Mouse (Mus musculus) stomach, embryonic 15.5 days (tissue): Measurements from ENCODE around the gene Zc3h14. TPM values are rescaled to one million over a fixed set of nuclear protein-coding genes. Genes with fewer than 3 reads are reported as not detected.
A peak's percentile ranks its signal among the peaks of the same experiment; 100 is the strongest.

Experiments
- ATAC-seq: fragments of 200-750 bp; cut with Nextera tagmentation; 2 replicates; pipeline ENCODE4 v1.8.0; 2017; ENCODE audit warnings: low read depth, moderate number of reproducible peaks, moderate TSS enrichment; ENCODE audit not compliant: insufficient read depth, low FRiP score
- H3K27ac ChIP-seq: fragments of 300-500 bp; sonication (generic); 2 replicates; pipeline ENCODE4 v1.5.1; 2015; ENCODE audit warnings: mild to moderate bottlenecking, inconsistent platforms
- H3K27me3 ChIP-seq: fragments of 300-500 bp; sonication (generic); replicated peaks from 2 replicates; pipeline ENCODE4 v1.6.1; 2015; ENCODE audit warnings: inconsistent platforms
- H3K36me3 ChIP-seq: fragments of 300-500 bp; sonication (generic); 2 replicates; pipeline ENCODE4 v1.6.1; 2015; ENCODE audit warnings: inconsistent platforms
- H3K4me1 ChIP-seq: fragments of 300-500 bp; sonication (generic); 2 replicates; pipeline ENCODE4 v1.6.1; 2015; ENCODE audit warnings: inconsistent platforms
- H3K4me2 ChIP-seq: fragments of 300-500 bp; sonication (generic); 2 replicates; pipeline ENCODE4 v1.6.1; 2015; ENCODE audit warnings: mild to moderate bottlenecking, inconsistent platforms
- H3K4me3 ChIP-seq: fragments of 300-500 bp; sonication (generic); replicated peaks from 2 replicates; pipeline ENCODE4 v1.5.1; 2015; ENCODE audit warnings: inconsistent platforms
- H3K9ac ChIP-seq: fragments of 300-500 bp; sonication (generic); 2 replicates; pipeline ENCODE4 v1.6.1; 2015; ENCODE audit warnings: inconsistent platforms
- H3K9me3 ChIP-seq: fragments of 300-500 bp; sonication (generic); 2 replicates; pipeline ENCODE4 v1.6.1; 2016; ENCODE audit warnings: inconsistent platforms
- WGBS: fragments of 180-500 bp; shearing (Covaris S2); methylation state at CpG from one replicate; pipeline ENCODE4 v1.1.7; 2015; 5-methylcytosine and 5-hydroxymethylcytosine counted together
- polyA plus RNA-seq: library from polyadenylated mRNA; unstranded; fragments of >200 nt; fragmentation: Nextera tagmentation; extraction: Ambion mirVana; gene quantifications from 2 replicates; pipeline ENCODE4 v1.2.1, GENCODE M21; 2015

Gene Zc3h14
- polyA plus RNA-seq, 1 experiment from 2014 or later, result 101 TPM

DNA sequence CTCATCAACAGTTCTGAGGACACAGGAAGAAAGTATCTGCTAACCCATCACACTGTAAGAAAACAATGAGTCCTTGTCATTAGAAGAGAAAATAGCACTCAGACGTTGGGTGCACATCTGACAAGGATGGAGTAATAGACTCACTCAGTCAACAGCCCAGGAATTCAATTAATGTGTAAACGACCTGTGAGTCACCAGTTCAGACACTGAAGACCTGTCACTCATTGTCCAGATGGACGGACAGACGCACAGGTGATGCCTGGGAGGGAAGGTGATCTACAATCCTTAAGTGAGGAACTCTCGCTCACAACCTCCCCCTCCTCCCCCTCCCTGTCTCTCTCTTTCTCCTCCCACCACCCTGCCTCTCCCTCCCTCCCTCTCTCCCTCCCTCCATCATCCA lies 21.8 kb upstream of the Zc3h14 start:
- H3K4me2 ChIP-seq, result no peak overlapping the region
- no peak overlapping the region for H3K9ac ChIP-seq
- no peaks in the 10 kb centered on the region for H3K27me3 ChIP-seq
- WGBS, result 55% methylated on average over 5 of the region's 5 CpGs
- H3K4me3 ChIP-seq, result no peak overlapping the region
- 0 out of 2 replicates have a peak, but pooled peaks cover 3% of the 10 kb centered on the region for H3K4me1 ChIP-seq
- no peaks in the 10 kb centered on the region for H3K36me3 ChIP-seq
- no peak for ATAC-seq
- no peak overlapping the region for H3K27ac ChIP-seq
- H3K9me3 ChIP-seq, result no peaks in the 10 kb centered on the region

DNA sequence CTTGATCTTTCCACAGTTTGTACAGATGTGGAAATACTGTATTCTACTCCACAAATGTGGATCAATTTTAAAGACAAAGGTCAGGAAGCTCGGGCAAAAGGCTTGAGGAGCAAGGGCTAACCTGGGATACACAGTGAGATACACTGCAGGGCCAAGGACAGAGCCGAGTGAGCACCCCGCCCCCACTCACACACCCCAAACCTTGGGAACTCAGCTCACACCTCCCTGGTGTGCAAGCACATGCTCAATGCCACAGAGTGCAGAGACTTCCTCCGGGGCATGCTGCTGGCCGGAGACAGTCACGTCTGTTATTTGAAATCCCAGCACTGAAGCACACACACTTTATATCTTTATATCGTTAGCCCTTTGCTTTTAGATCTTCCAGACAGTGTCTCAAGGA lies 20.7 kb upstream of the Zc3h14 start:
- WGBS, result 75% methylated on average over 7 of the region's 7 CpGs
- Histone ChIP-seq H3K27me3 (no peaks in the 10 kb centered on the region), H3K27ac (no peak overlapping the region), H3K9me3 (no peaks in the 10 kb centered on the region), H3K4me1 (0 out of 2 replicates have a peak, but pooled peaks cover 3% of the 10 kb centered on the region), H3K4me2 (no peak overlapping the region), H3K9ac (no peak overlapping the region), H3K4me3 (no peak overlapping the region), H3K36me3 (no peaks in the 10 kb centered on the region)
- ATAC-seq, result 0 out of 2 replicates have a peak, but pooled peaks have one; percentile 72

DNA sequence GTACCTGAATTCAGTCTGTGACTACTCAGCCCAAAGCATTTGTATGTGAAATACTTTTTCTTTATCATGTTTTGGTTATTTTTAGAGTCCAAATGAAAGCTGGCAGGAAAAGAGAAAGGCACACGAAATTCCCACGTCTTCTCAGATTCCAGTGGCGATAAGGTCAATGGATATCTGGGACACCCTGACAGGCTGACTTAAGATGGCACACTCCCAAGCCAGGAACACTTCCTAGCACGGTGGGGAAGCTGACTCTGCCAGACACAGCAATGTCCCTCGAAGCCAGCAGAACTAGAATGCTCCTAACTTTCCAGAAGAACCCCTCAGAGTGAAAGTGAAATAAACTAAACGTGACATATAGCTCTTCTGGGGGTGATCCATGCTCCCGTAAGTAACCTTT lies 19.6 kb upstream of the Zc3h14 start:
- Histone ChIP-seq H3K4me1 (0 out of 2 replicates have a peak, but pooled peaks cover 3% of the 10 kb centered on the region), H3K27ac (0 out of 2 replicates have a peak overlapping the region, but pooled peaks have one; percentile 27), H3K4me2 (no peak overlapping the region), H3K4me3 (no peak overlapping the region), H3K9ac (no peak overlapping the region), H3K27me3 (no peaks in the 10 kb centered on the region), H3K36me3 (no peaks in the 10 kb centered on the region), H3K9me3 (no peaks in the 10 kb centered on the region)
- no peak for ATAC-seq
- 67% methylated on average over 7 of the region's 7 CpGs for WGBS

DNA sequence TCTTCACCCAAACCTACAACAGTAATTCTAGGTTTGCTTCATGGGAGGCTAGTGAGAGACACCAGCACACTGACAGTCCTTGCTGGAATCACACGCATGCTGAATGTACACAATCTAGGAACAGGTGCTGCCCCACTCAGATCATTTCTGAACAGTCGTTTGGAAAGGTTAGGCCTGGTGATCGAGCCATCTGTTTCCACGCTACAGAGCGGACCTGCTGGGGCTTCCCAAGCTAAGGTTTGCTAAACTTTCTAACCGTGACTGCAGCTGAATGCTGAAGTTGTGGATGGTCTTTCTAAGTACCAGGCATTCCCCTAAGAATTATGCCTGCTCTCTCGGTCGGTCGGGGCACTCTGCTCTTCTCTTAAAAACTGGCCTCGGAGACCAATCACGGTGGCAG lies 16.1 kb upstream of the Zc3h14 start:
- Histone ChIP-seq H3K27ac (no peak overlapping the region), H3K36me3 (no peaks in the 10 kb centered on the region), H3K9ac (no peak overlapping the region), H3K4me2 (no peak overlapping the region), H3K4me1 (peaks cover 10% of the 10 kb centered on the region), H3K9me3 (no peaks in the 10 kb centered on the region), H3K4me3 (no peak overlapping the region), H3K27me3 (no peaks in the 10 kb centered on the region)
- 85% methylated on average over 11 of the region's 11 CpGs for WGBS
- no peak for ATAC-seq

DNA sequence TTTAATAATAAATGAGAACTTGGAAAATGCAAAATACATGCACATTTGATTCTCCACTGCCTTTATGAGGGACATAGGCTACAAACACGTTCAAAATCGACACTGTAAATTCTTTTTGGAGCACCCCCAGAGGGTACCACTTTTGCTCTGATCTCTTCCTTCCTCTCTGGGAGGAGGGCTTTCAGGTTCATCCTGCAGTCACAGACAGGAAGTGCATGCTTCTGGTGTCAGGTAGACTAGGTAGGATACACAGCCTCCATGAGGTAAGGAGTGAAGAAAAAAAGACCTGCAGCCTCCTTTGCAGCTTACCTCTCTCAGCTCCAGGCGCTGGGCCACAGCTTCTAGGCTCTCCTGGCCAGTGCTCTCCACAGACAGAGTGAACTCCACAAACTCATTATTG lies 13.6 kb upstream of the Zc3h14 start:
- H3K9me3 ChIP-seq, result no peaks in the 10 kb centered on the region
- 57% methylated on average over 3 of the region's 3 CpGs for WGBS
- no peaks in the 10 kb centered on the region for H3K27me3 ChIP-seq
- ATAC-seq, result no peak
- H3K9ac ChIP-seq, result no peak overlapping the region
- no peaks in the 10 kb centered on the region for H3K36me3 ChIP-seq
- H3K4me1 ChIP-seq, result peaks cover 12% of the 10 kb centered on the region
- peak overlapping the region; percentile 66 for H3K4me3 ChIP-seq
- H3K4me2 ChIP-seq, result peak overlapping the region; percentile 76
- no peak overlapping the region for H3K27ac ChIP-seq

DNA sequence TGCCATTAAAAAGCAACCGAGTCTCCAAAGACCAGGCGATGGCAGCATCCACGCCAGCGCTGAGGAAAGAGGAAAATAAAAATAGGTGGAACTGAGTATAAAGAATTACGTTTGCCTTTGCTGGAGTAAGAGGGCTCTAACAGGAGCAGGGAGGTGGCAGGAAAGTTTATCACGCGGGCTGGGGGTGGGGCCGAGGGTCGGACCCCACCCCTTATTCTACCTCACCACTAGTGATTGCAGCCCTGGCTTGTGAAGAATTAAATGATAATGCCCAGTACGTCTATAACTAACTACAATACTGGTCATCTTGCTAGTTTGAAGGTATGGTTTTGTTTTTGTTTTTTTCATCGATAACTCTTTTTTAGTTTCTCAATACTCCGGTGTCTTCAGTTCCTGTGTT lies 13.0 kb upstream of the Zc3h14 start:
- no peaks in the 10 kb centered on the region for H3K36me3 ChIP-seq
- peak overlapping the region; percentile 62; the same call in 1 of the 2 replicates for H3K9ac ChIP-seq
- H3K4me1 ChIP-seq, result peaks cover 14% of the 10 kb centered on the region
- H3K9me3 ChIP-seq, result no peaks in the 10 kb centered on the region
- H3K27me3 ChIP-seq, result no peaks in the 10 kb centered on the region
- H3K4me2 ChIP-seq, result peak overlapping the region; percentile 76
- no peak for ATAC-seq
- peak overlapping the region; percentile 66 for H3K4me3 ChIP-seq
- WGBS, result 13% methylated on average over 12 of the region's 12 CpGs
- peak overlapping the region; percentile 55; the same call in 1 of the 2 replicates for H3K27ac ChIP-seq

DNA sequence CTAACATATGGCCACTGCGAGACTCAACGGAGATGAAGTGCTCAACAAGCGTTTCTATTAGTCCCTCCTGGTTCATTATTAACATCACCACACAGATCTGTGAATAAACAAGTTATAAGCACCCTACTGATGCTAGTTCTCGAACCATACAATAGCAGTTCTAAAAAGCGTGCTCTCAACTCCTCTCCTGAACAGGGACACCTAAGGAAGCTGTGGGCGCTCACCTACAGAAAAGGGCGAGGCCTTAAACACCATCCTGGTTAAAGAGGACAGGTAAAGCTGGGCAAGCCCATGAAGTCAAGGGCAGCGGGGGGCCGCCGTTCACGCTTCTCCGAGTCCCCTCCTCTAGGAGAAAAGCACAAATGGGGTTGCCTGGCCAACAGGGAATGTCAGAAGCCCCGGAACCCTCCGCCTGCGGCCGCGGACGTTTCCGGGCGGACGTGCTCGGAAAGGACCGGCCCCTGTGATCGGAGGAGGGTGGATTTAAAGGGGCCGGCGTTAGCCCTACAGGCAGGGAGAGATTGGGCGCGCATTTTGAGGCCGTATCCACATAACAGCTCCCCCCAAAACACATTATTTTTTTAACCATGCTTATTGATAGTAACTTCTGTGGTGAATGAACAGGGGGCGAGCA lies 12.4 kb upstream of the Zc3h14 start:
- ATAC-seq, result peak; percentile 86; the same call in 1 of the 2 replicates
- Histone ChIP-seq H3K27me3 (no peaks in the 10 kb centered on the region), H3K27ac (peak overlapping the region; percentile 55; the same call in 1 of the 2 replicates), H3K9ac (peak overlapping the region; percentile 62), H3K4me1 (peaks cover 14% of the 10 kb centered on the region), H3K36me3 (no peaks in the 10 kb centered on the region), H3K9me3 (no peaks in the 10 kb centered on the region), H3K4me3 (peak overlapping the region; percentile 66), H3K4me2 (peak overlapping the region; percentile 76)
- WGBS, result under 1% methylated on average over 30 of the region's 30 CpGs

DNA sequence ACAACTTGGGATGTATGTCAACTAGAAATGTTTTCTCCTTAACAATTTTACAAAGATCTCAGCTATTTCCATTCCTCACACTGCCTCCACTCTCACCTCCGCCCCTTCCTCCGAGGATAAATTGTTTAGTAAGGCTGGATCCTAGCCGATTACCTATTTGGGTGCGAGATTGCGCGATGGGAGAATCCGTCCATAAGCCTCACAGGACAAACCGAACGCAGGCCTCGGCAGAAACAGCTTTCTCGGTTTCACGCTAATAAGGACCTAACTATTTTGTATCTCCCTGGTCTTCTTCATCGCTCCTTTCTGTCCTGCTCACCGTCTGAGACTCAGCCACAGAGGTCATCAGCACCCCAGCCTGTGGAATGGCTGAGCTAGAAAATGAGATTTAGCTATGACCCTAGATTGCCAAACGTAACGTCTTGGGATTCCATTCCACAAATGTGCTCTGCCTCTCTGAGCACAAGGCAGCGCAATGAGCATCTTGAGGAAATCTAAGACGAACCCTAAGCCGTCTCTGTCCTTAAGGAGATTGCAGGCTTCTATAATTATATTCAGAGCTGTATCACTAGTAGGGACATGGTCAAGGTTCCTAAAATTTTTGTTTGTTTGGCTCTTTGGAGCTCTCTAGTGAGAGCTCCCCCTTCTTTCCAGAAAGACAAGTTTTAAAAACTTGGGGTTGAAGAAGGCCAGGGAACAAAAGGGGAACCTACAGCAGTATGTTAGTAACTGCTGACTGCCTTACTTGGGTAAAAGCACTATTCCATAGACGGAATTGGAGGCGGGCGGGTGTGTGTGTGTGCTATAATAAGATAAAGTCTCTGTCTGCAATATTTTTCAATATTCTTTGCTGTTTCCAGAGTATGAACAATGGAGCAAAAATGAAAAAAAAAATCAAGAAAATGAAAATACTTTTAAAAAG lies 11.6 kb upstream of the Zc3h14 start:
- Histone ChIP-seq H3K36me3 (no peaks in the 10 kb centered on the region), H3K4me3 (peak overlapping the region; percentile 66), H3K9ac (peak overlapping the region; percentile 27; the same call in 1 of the 2 replicates), H3K4me1 (peaks cover 14% of the 10 kb centered on the region), H3K9me3 (no peaks in the 10 kb centered on the region), H3K4me2 (peak overlapping the region; percentile 76), H3K27ac (peak overlapping the region; percentile 23; the same call in 1 of the 2 replicates), H3K27me3 (no peaks in the 10 kb centered on the region)
- WGBS, result 12% methylated on average over 22 of the region's 22 CpGs
- ATAC-seq, result peak; percentile 14; the same call in 1 of the 2 replicates

DNA sequence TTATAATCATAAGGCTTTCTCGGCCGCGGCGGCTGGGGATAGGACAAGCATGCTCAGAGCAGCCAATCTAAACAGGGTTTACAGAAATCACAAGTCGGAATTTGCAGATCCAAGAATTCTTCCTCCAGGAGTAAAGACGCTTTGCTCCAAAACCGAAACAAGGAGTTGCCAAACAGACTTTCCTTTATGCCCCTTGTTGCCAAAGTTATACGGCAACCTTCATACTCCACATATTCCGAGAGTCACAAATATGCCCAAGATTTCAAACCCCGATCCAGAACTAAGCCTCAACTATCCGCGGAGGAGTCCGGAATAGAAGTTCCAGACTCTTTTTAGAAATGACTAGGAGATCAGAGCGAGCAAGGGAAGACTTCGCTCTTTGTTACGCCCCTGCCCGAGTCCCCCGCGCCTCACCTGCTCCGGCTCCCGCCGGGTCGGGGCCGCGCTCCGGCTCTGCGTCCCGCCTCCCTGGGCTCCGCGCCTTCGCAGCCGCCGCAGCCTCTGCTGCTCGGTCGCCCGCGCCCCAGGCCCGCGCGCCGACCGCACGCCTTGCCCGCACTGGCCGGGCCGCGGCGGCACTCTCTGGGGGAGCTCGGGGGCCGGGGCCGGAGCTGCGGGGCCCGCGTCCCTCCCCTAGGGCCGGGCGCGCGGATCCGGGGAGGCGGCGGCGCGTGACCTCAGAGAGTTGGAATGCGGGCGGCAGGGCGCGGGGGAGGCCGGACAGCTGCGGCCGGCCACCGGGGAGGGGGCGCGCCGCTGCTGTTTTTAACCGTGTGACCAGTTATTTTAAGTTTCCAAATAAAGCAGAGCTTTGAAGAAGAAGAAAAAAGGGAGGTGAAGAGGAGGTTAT lies 9.6 kb upstream of the Zc3h14 start, which contains the start of gene Ptpn21:
Gene Ptpn21 (minus strand): TSS at position 455 of the 850 bp plus-strand sequence.
- Histone ChIP-seq H3K9me3 (no peaks in the 10 kb centered on the region), H3K27me3 (no peaks in the 10 kb centered on the region), H3K4me1 (peaks cover 14% of the 10 kb centered on the region), H3K9ac (peak within 1 kb of the TSS; percentile 80), H3K36me3 (no peaks in the 10 kb centered on the region), H3K4me3 (peak within 1 kb of the TSS; percentile 82), H3K4me2 (peak within 1 kb of the TSS; percentile 70), H3K27ac (peak within 1 kb of the TSS; percentile 92)
- ATAC-seq, result peak; percentile 62; the same call in 1 of the 2 replicates
- under 1% methylated on average over 66 of the region's 75 CpGs for WGBS

DNA sequence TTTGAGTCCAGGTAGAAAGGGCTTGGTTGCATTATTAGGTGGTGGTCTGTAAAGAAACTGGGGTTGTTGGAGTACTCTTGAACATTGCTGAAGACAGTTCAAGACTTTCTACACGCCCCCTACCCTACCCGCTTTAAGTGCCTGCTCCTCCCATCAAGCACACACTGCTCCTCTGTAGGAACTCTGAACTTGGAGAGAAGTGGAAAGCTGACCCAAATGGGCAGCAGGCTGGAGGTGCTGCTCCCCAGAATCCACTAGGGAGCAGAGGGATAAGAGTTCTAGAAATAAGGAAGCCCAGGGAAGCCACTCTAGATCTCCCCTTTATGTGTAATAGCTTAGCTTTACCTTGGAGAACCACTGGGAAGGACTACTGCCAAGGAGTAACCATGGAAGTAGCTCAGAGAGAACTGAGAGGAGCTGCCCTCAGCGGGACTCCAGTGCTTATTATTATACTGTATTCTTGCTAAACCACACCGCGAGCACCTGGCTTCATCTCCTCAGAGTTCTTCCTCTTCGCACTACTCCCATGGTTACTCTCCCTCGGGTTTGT lies 8.9 kb upstream of the Zc3h14 start:
- Histone ChIP-seq H3K27me3 (no peaks in the 10 kb centered on the region), H3K4me1 (peaks cover 14% of the 10 kb centered on the region), H3K9me3 (no peaks in the 10 kb centered on the region), H3K27ac (peak overlapping the region; percentile 92), H3K4me3 (peak overlapping the region; percentile 82), H3K9ac (peak overlapping the region; percentile 80; the same call in 1 of the 2 replicates), H3K4me2 (peak overlapping the region; percentile 70), H3K36me3 (no peaks in the 10 kb centered on the region)
- WGBS, result 12% methylated on average over 7 of the region's 7 CpGs
- no peak for ATAC-seq

DNA sequence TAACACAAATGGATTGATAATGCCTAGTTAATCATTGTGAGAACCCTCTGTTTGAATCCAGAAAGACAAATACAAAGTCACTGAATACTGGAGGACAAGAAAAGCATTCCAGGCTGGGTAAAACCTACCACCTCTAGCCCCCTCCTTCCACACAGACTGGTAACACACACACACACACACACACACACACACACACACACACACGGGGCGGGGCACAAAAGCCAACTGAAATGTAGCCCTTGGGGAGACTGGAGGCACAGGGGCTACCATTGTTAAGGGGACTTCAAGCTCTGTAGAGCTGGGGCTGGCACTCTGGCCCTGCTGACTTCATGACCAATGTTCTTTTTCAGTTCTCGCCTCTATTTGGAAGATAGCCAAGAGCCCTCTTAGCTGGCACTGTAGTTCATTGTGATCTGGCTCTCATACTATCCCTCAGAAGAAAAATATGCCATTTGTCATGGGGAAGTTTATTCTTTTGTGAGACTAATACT lies 5.7 kb upstream of the Zc3h14 start:
- H3K4me3 ChIP-seq, result no peak overlapping the region
- H3K9me3 ChIP-seq, result no peaks in the 10 kb centered on the region
- H3K27me3 ChIP-seq, result no peaks in the 10 kb centered on the region
- peak overlapping the region; percentile 46 for H3K27ac ChIP-seq
- H3K9ac ChIP-seq, result no peak overlapping the region
- peaks cover 7% of the 10 kb centered on the region; the same call in 1 of the 2 replicates for H3K4me1 ChIP-seq
- WGBS, result 44% methylated on average over 3 of the region's 3 CpGs
- ATAC-seq, result peak; percentile 64
- H3K36me3 ChIP-seq, result no peaks in the 10 kb centered on the region
- H3K4me2 ChIP-seq, result no peak overlapping the region
